Mouse (Mus musculus): ENCODE measurements around the gene Peak1.

Gene Peak1

GRCm38 (mm10) chr9:56314326-56314725 lies 103.5 kb downstream of the Peak1 start:
- no peak for DNase-seq (ENCODE audit: low spot score in 2 of 2)

GRCm38 (mm10) chr9:56309079-56309478 lies 108.8 kb downstream of the Peak1 start:
- DNase-seq (ENCODE audit: low spot score in 2 of 2) = no peak

- DNase-seq (ENCODE audit: low spot score in 2 of 2) = no peak
These were observed 113.3 kb downstream of the Peak1 start for GRCm38 (mm10) chr9:56304526-56304925.

- no peak for DNase-seq (ENCODE audit: low spot score in 2 of 2)
These were observed 114.9 kb downstream of the Peak1 start for GRCm38 (mm10) chr9:56302921-56303465.

GRCm38 (mm10) chr9:56290019-56290418 lies 127.8 kb downstream of the Peak1 start:
- no peak for DNase-seq (ENCODE audit: low spot score in 2 of 2)

GRCm38 (mm10) chr9:56282481-56282880 lies 135.4 kb downstream of the Peak1 start:
- no peak for DNase-seq (ENCODE audit: low spot score in 2 of 2)

GRCm38 (mm10) chr9:56273576-56273975 lies 144.3 kb downstream of the Peak1 start:
- DNase-seq (ENCODE audit: low spot score in 2 of 2) = no peak

- no peak for DNase-seq (ENCODE audit: low spot score in 2 of 2)
These were observed 145.6 kb downstream of the Peak1 start for GRCm38 (mm10) chr9:56272247-56272598.

GRCm38 (mm10) chr9:56271326-56272246 lies 146.3 kb downstream of the Peak1 start:
- no peak for DNase-seq (ENCODE audit: low spot score in 2 of 2)

- DNase-seq (ENCODE audit: low spot score in 2 of 2) = no peak
These were observed 148.8 kb downstream of the Peak1 start for GRCm38 (mm10) chr9:56269101-56269500.

GRCm38 (mm10) chr9:56266200-56266815 lies 151.6 kb downstream of the Peak1 start:
- DNase-seq (ENCODE audit: low spot score in 2 of 2) = no peak

GRCm38 (mm10) chr9:56265460-56266199 lies 152.2 kb downstream of the Peak1 start:
- DNase-seq (ENCODE audit: low spot score in 2 of 2) = no peak

GRCm38 (mm10) chr9:56265022-56265360 lies 152.9 kb downstream of the Peak1 start:
- no peak for DNase-seq (ENCODE audit: low spot score in 2 of 2)

- DNase-seq (ENCODE audit: low spot score in 2 of 2) = peak in 1 of 2 experiments; percentile 35
These were observed 153.4 kb downstream of the Peak1 start for GRCm38 (mm10) chr9:56264308-56265021.

- no peak for DNase-seq (ENCODE audit: low spot score in 2 of 2)
These were observed 154.8 kb downstream of the Peak1 start for GRCm38 (mm10) chr9:56263055-56263454.

GRCm38 (mm10) chr9:56260495-56261136 lies 157.3 kb downstream of the Peak1 start:
- DNase-seq (ENCODE audit: low spot score in 2 of 2) = no peak

GRCm38 (mm10) chr9:56259790-56260494 lies 157.9 kb downstream of the Peak1 start:
- DNase-seq (ENCODE audit: low spot score in 2 of 2) = no peak

- DNase-seq (ENCODE audit: low spot score in 2 of 2) = no peak
These were observed 159.5 kb downstream of the Peak1 start for GRCm38 (mm10) chr9:56258261-56258790.

GRCm38 (mm10) chr9:56257227-56258000 lies 160.5 kb downstream of the Peak1 start:
- no peak for DNase-seq (ENCODE audit: low spot score in 2 of 2)
